Mouse (Mus musculus): ENCODE measurements at regions not wholly inside any gene's neighbourhood (a gene's known extent, or its start where the extent isn't known, plus 50 kb on each side); places are given as distances from the start of the nearest gene placed in this dataset.

DNA sequence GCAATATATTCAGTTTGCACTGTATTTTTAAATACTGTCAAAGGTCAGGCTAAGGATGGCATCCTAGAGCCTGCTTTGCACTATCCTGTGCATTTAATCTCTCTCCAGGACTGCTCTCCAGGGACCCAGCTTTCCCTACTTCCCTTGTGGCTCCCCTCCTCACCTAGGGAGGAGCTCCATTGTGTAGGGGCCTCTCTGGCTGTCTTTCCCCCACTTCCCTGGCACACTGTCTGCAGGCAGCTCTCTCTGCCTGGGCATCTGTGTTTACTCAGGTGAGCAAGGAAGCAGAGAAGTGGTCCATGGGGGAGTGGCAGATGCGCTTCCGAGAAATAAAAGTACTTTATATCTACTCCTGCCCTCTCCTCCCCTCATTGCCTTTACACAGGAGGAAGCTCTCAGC is 218.0 kb upstream of the Cxcr4 start:
- TF ChIP-seq CTCF (IDR thresholded peaks at IDR 0.05; ENCODE audit: borderline replicate concordance, insufficient read depth, low read length) (no peak), POLR2A (IDR thresholded peaks at IDR 0.05; ENCODE audit: low read depth, low read length) (no peak)
